Mouse (Mus musculus): ENCODE results near the gene Usp7.

GRCm38 (mm10) chr16:8771086-8771485, 21.0 kb downstream of the Usp7 start:
- TF ChIP-seq GATA1 (IDR thresholded peaks at IDR 0.05; ENCODE audit: borderline replicate concordance, low read length) (no peak), FLI1 (IDR thresholded peaks at IDR 0.05; ENCODE audit: low read length) (no peak)
